In the genomic region with DNA sequence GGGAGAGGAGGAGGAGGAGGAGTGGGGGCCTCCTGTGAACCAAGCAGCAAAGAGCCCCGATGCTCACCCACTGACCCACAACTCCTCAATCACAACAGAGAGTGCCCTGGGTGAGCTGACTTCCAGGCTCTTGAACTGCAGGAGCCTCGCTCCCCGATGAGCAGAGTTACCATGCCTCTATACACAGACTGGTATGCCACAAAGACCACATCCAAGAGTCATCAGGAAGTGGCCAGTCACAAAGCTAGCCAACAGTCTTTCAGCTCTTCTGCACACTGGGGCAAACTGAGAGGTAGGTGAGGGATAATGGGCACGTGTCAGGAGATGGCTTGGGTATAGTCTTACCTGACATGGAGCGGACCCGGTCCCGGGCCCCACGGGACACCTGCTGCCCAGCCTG, we compare ENCODE assay signal across 32 mouse cellular contexts. TPM values are rescaled to one million over a fixed set of nuclear protein-coding genes. Genes with fewer than 3 reads are reported as not detected.
DNase-seq lines count a peak whose midpoint lies in the region; ATAC-seq and TF ChIP-seq lines count a peak whose summit lies in the region.
"Had no signal": no experiment of that assay in that cellular context is flagged by ENCODE, and none has a peak within 500 bp of the region (broad histone marks: within the 10 kb centered on the region; RNA-seq: fewer than 3 reads in every experiment).

No protein-coding gene starts in this region.

- ATAC-seq in common myeloid progenitor, adult 5-6 weeks (replicated peaks; ENCODE audit: low read depth, poor library complexity, severe bottlenecking) = peak; percentile 50
- ATAC-seq: CD4-positive, CD25-positive, alpha-beta regulatory T cell, adult 4 months; forebrain, embryonic 15.5 days had no signal

- H3K27me3 ChIP-seq in megakaryocyte, embryonic 14.5 days (replicated peaks) = peaks cover 33% of the 10 kb centered on the region
- H3K27me3 ChIP-seq in myocyte (ENCODE audit: control insufficient read depth, insufficient read depth, insufficient read length) = no peaks in the 10 kb centered on the region
- H3K27me3 ChIP-seq: embryonic facial prominence, embryonic 13.5 days; forebrain, embryonic 12.5 days; forebrain, embryonic 15.5 days; heart, embryonic 13.5 days; hindbrain, embryonic 12.5 days; hindbrain, embryonic 15.5 days had no signal

- no peak for TF ChIP-seq POLR2A in myocyte (IDR thresholded peaks at IDR 0.05; ENCODE audit: insufficient read length, low read depth)

- peaks cover 44% of the 10 kb centered on the region for H3K4me1 ChIP-seq in megakaryocyte, embryonic 14.5 days
- H3K4me1 ChIP-seq: embryonic facial prominence, embryonic 10.5 days; embryonic facial prominence, embryonic 13.5 days; forebrain, embryonic 12.5 days; forebrain, embryonic 15.5 days; heart, embryonic 10.5 days; heart, embryonic 13.5 days; hindbrain, embryonic 12.5 days; hindbrain, embryonic 15.5 days had no signal

- H3K4me3 ChIP-seq in megakaryocyte, embryonic 14.5 days (replicated peaks) = peak overlapping the region; percentile 53
- no peak overlapping the region for H3K4me3 ChIP-seq in myocyte
- H3K4me3 ChIP-seq: embryonic facial prominence, embryonic 10.5 days; embryonic facial prominence, embryonic 13.5 days; erythroblast, embryonic 14.5 days; forebrain, embryonic 12.5 days; forebrain, embryonic 15.5 days; heart, adult 2 months; heart, embryonic 10.5 days; heart, embryonic 13.5 days; hindbrain, embryonic 12.5 days; hindbrain, embryonic 15.5 days had no signal

- H3K36me3 ChIP-seq in megakaryocyte, embryonic 14.5 days (replicated peaks; ENCODE audit: low read length) = peaks cover 93% of the 10 kb centered on the region
- peaks cover 7% of the 10 kb centered on the region for H3K36me3 ChIP-seq in myocyte (ENCODE audit: control insufficient read depth, insufficient read depth)

- no peak overlapping the region for H3ac ChIP-seq in myocyte (ENCODE audit: control insufficient read depth, insufficient read length)

- H3K79me2 ChIP-seq in myocyte (ENCODE audit: control insufficient read depth, insufficient read depth) = no peaks in the 10 kb centered on the region

- H3K4me2 ChIP-seq in myocyte (ENCODE audit: low read depth) = peak overlapping the region; percentile 24
- H3K4me2 ChIP-seq: embryonic facial prominence, embryonic 13.5 days; forebrain, embryonic 12.5 days; forebrain, embryonic 15.5 days; heart, embryonic 13.5 days; hindbrain, embryonic 12.5 days; hindbrain, embryonic 15.5 days had no signal

- DNase-seq in adrenal gland, postnatal 36 days = no peak
- DNase-seq in urinary bladder, postnatal 14 days (ENCODE audit: low spot score) = no peak
- no peak for DNase-seq in thymus, postnatal 4 days
- DNase-seq: adrenal gland, adult 2 months; cerebellum, adult 11 months; cerebellum, adult 2 months; cerebellum, adult 9-11 months; cerebellum, postnatal 25 days; embryo, embryonic 11 days; gastrocnemius, postnatal 25 days; heart, adult 2 months; heart, postnatal 14 days; heart, postnatal 4 days had no signal

- no peaks in the 10 kb centered on the region for H3K9me3 ChIP-seq in megakaryocyte, embryonic 14.5 days
- H3K9me3 ChIP-seq: embryonic facial prominence, embryonic 10.5 days; embryonic facial prominence, embryonic 13.5 days; forebrain, embryonic 12.5 days; forebrain, embryonic 15.5 days; heart, embryonic 10.5 days; heart, embryonic 13.5 days; hindbrain, embryonic 12.5 days; hindbrain, embryonic 15.5 days had no signal

TF ChIP-seq in myocyte, 11 proteins besides CTCF, POLR2A, EP300 and RAD21:
- TF ChIP-seq REST (IDR thresholded peaks at IDR 0.05; ENCODE audit: insufficient read depth, insufficient read length) (no peak), CEBPB (IDR thresholded peaks at IDR 0.05; ENCODE audit: insufficient read depth, poor library complexity, severe bottlenecking) (no peak), USF1 (IDR thresholded peaks at IDR 0.05; ENCODE audit: low read depth) (no peak), MYOG (IDR thresholded peaks at IDR 0.05; ENCODE audit: control insufficient read depth in 1 of 3, insufficient read depth in 1 of 3, insufficient read length in 2 of 3, low read depth in 2 of 3) (peak in 1 of 3 experiments; percentile 23), TCF3 (IDR thresholded peaks at IDR 0.05; ENCODE audit: insufficient read length, low read depth) (no peak), E2F4 (IDR thresholded peaks at IDR 0.05; ENCODE audit: insufficient read depth) (no peak), POLR2AphosphoS2 (IDR thresholded peaks at IDR 0.05; ENCODE audit: insufficient read length, low read depth) (no peak), TCF12 (IDR thresholded peaks at IDR 0.05; ENCODE audit: insufficient read depth, poor library complexity, severe bottlenecking) (no peak), MYOD1 (IDR thresholded peaks at IDR 0.05; ENCODE audit: control insufficient read depth in 1 of 3, insufficient read length in 2 of 3, low read depth in 2 of 3) (peak in 1 of 3 experiments; percentile 32)

RNA-seq across cellular contexts. Expression of gene Tsc2, which starts 28.5 kb away (rescaled TPM):
- 39.0 and 52.2 TPM in 2 replicates for total RNA-seq in common myeloid progenitor, adult 5-6 weeks (2017)
- polyA plus RNA-seq in megakaryocyte, embryonic 14.5 days (2012; ENCODE audit: insufficient read depth, low replicate concordance) = 26.7 and 30.6 TPM in 2 replicates
- polyA plus RNA-seq in myocyte (2012; fragmentation: generic; extraction: Trizol) = 49.5 TPM
- total RNA-seq in adrenal gland, postnatal 36 days (2021) = 100 to 1,000 TPM in 1 of 2 experiments, 10 to 100 TPM in 1; 79.2 to 103 TPM

RNA-seq across cellular contexts. Expression of gene Nthl1, which starts 28.5 kb away (rescaled TPM):
- 18.0 and 25.1 TPM in 2 replicates for total RNA-seq in common myeloid progenitor, adult 5-6 weeks (2017)
- 8.2 TPM in 1 of 2 replicates, not detected in the other for polyA plus RNA-seq in megakaryocyte, embryonic 14.5 days (2012; ENCODE audit: insufficient read depth, low replicate concordance)
- 20.2 TPM for polyA plus RNA-seq in myocyte (2012; fragmentation: generic; extraction: Trizol)
- total RNA-seq in adrenal gland, postnatal 36 days (2021) = 1 to 10 TPM; 7.8 TPM

RNA-seq across cellular contexts. Expression of gene Slc9a3r2, which starts 46.2 kb away (rescaled TPM):
- total RNA-seq in common myeloid progenitor, adult 5-6 weeks (2017) = 1.3 and 1.4 TPM in 2 replicates
- 0.85 TPM in 1 of 2 replicates, not detected in the other for polyA plus RNA-seq in megakaryocyte, embryonic 14.5 days (2012; ENCODE audit: insufficient read depth, low replicate concordance)
- polyA plus RNA-seq in myocyte (2012; fragmentation: generic; extraction: Trizol) = 19.1 TPM
- total RNA-seq in adrenal gland, postnatal 36 days (2021) = 10 to 100 TPM; 48.0 to 88.5 TPM
- polyA plus RNA-seq: CD4-positive, CD25-positive, alpha-beta regulatory T cell, adult 4 months had no signal

RNA-seq across cellular contexts. Expression of gene Npw, which starts 54.3 kb away (rescaled TPM):
- 0.27 and 1.4 TPM in 2 replicates for total RNA-seq in common myeloid progenitor, adult 5-6 weeks (2017)
- 1.1 TPM in 1 of 2 replicates, not detected in the other for polyA plus RNA-seq in megakaryocyte, embryonic 14.5 days (2012; ENCODE audit: insufficient read depth, low replicate concordance)
- polyA plus RNA-seq in myocyte (2012; fragmentation: generic; extraction: Trizol) = not detected
- not detected for total RNA-seq in adrenal gland, postnatal 36 days (2021)
- total RNA-seq: adrenal gland, adult 2 months; adrenal gland, postnatal 4 days; gastrocnemius, adult 8-10 months; gastrocnemius, postnatal 25 days; heart, adult 2 months; heart, postnatal 14 days; heart, postnatal 4 days; MEL had no signal
- polyA plus RNA-seq: CD4-positive, CD25-positive, alpha-beta regulatory T cell, adult 4 months; cerebellum, adult 2 months; embryonic facial prominence, embryonic 10.5 days; erythroblast, embryonic 14.5 days; forebrain, embryonic 12.5 days; forebrain, embryonic 15.5 days; gonadal fat pad, adult 2 months; heart, adult 2 months; heart, embryonic 13.5 days; heart, embryonic 16.5 days; hindbrain, embryonic 12.5 days; intestine, embryonic 14.5 days had no signal

RNA-seq across cellular contexts. Expression of gene Pkd1, which starts 54.3 kb away (rescaled TPM):
- 8.3 and 37.4 TPM in 2 replicates for total RNA-seq in common myeloid progenitor, adult 5-6 weeks (2017)
- polyA plus RNA-seq in megakaryocyte, embryonic 14.5 days (2012; ENCODE audit: insufficient read depth, low replicate concordance) = 3.5 and 5.6 TPM in 2 replicates
- 47.2 TPM for polyA plus RNA-seq in myocyte (2012; fragmentation: generic; extraction: Trizol)
- total RNA-seq in adrenal gland, postnatal 36 days (2021) = 10 to 100 TPM; 46.9 to 49.1 TPM

Comparison
In these comparisons a context has a peak if more than half of its experiments do, and no peak if none do; other contexts are left out.
1. RNA of gene Slc9a3r2, which starts 46.2 kb away (total RNA-seq): 48.0 to 88.5 TPM in adrenal gland, postnatal 36 days; 1.3 to 1.4 TPM in common myeloid progenitor, adult 5-6 weeks; every median in the first group is over 10 times any median in the second.